Mouse (Mus musculus) ES-E14 (cell line): ENCODE measurements around the gene Trim7. TPM values are rescaled to one million over a fixed set of nuclear protein-coding genes. Genes with fewer than 3 reads are reported as not detected.

ENCODE experiments used
- DNase-seq: peaks from one replicate; pipeline ENCODE4 v3.0.0-alpha.2; 2013; ENCODE audit warnings: low read depth, low spot score
- H3K27ac ChIP-seq: 2 replicates; pipeline ENCODE4 v1.5.1; 2012; ENCODE audit warnings: low read depth, mild to moderate bottlenecking, low read length, moderate library complexity, mixed read lengths; ENCODE audit not compliant: poor library complexity, insufficient read depth, severe bottlenecking
- H3K36me3 ChIP-seq: 2 replicates; pipeline ENCODE4 v1.6.1; 2012; ENCODE audit warnings: mild to moderate bottlenecking, low read length, moderate library complexity, mixed read lengths; ENCODE audit not compliant: control insufficient read depth, poor library complexity, insufficient read depth, severe bottlenecking
- H3K4me1 ChIP-seq, 2 experiments: fragments of 150-350 bp in 1 of 2; sonication (generic) in 1 of 2; 2 replicates each; pipeline ENCODE4 v1.6.1; 2012; ENCODE audit warnings: low read length in 2 of 2, mild to moderate bottlenecking in 1 of 2, mixed read lengths in 1 of 2; ENCODE audit not compliant: control insufficient read depth in 2 of 2, insufficient read depth in 2 of 2, poor library complexity in 1 of 2
- H3K4me3 ChIP-seq, 2 experiments: fragments of 150-350 bp in 1 of 2; sonication (generic) in 1 of 2; 2 replicates each; pipeline ENCODE4 v1.5.1; 2012; ENCODE audit warnings: low read length in 2 of 2, low read depth in 1 of 2, mild to moderate bottlenecking in 1 of 2, mixed read lengths in 1 of 2; ENCODE audit not compliant: insufficient read depth in 1 of 2, poor library complexity in 1 of 2, severe bottlenecking in 1 of 2
- H3K9ac ChIP-seq: 2 replicates; pipeline ENCODE4 v1.6.1; 2012; ENCODE audit warnings: low read depth, mild to moderate bottlenecking, low read length, mixed read lengths; ENCODE audit not compliant: poor library complexity, insufficient read depth, severe bottlenecking
- H3K9me3 ChIP-seq: fragments of 150-350 bp; sonication (generic); 2 replicates; pipeline ENCODE4 v1.6.1; 2012; ENCODE audit warnings: low read depth, mild to moderate bottlenecking, low read length; ENCODE audit not compliant: control insufficient read depth, insufficient read depth
- CHD2 ChIP-seq: IDR thresholded peaks from 2 replicates; pipeline ENCODE4 v1.6.1; 2014; ENCODE audit warnings: mild to moderate bottlenecking, low read depth, low read length, inconsistent platforms
- HCFC1 ChIP-seq: IDR thresholded peaks from 2 replicates; pipeline ENCODE4 v1.6.1; 2012; ENCODE audit warnings: low read length, inconsistent platforms, borderline replicate concordance; ENCODE audit not compliant: insufficient read depth
- MAFK ChIP-seq: IDR thresholded peaks from 2 replicates; pipeline ENCODE4 v1.6.1; 2014; ENCODE audit warnings: mild to moderate bottlenecking, low read depth, low read length, inconsistent platforms; ENCODE audit not compliant: insufficient read depth
- ZC3H11A ChIP-seq: IDR thresholded peaks from 2 replicates; pipeline ENCODE4 v1.6.1; 2012; ENCODE audit warnings: low read depth, mild to moderate bottlenecking, inconsistent platforms, low read length, borderline replicate concordance
- ZNF384 ChIP-seq: IDR thresholded peaks from 2 replicates; pipeline ENCODE4 v1.6.1; 2012; ENCODE audit warnings: low read depth, low read length, inconsistent platforms
- in situ Hi-C, 2 experiments: fragments of 600-800 bp; cut with MboI; formaldehyde crosslinking; loops; one replicate each; pipeline ENCODE4 v1.15.1; 2025; ENCODE audit warnings: low sequenced_read_pairs in 2 of 2, inconsistent platforms in 1 of 2; ENCODE audit not compliant: unreplicated experiment in 2 of 2
- total RNA-seq: library from RNA; depleted of rRNA; stranded (reverse); fragments of 300-350 nt; gene quantifications from 2 replicates; pipeline ENCODE4 v1.2.3, GENCODE M21; 2012

Trim7 gene
- total RNA-seq, 1 experiment, result 6.1 TPM

GRCm38 (mm10) chr11:48838181-48838797 lies 12.3 kb downstream of the Trim7 start:
- in situ Hi-C loops, result no loop called here
- no peak for DNase-seq
- no peak overlapping the region for H3K27ac ChIP-seq

GRCm38 (mm10) chr11:48838879-48839680 lies 13.1 kb downstream of the Trim7 start:
- Histone ChIP-seq H3K9ac (no peak overlapping the region), H3K9me3 (no peaks in the 10 kb centered on the region), H3K36me3 (no peaks in the 10 kb centered on the region), H3K4me3 (no peak overlapping the region), H3K4me1 (peaks cover 0 to 11% of the 10 kb centered on the region in 2 experiments; a peak in 2 of 4 replicates), H3K27ac (no peak overlapping the region)
- TF ChIP-seq CHD2, result no peak
- in situ Hi-C loops, result no loop called here
- DNase-seq, result no peak

More at GRCm38 (mm10) chr11:48838181-48838797, 12.3 kb downstream of the Trim7 start:
- no peaks in the 10 kb centered on the region for H3K9me3 ChIP-seq
- H3K9ac ChIP-seq, result peak overlapping the region; percentile 69; the same call in 1 of the 2 replicates
- peak; percentile 14; the same call in 1 of the 2 replicates for TF ChIP-seq CHD2
- no peak for TF ChIP-seq ZNF384
- TF ChIP-seq MAFK, result no peak
- no peaks in the 10 kb centered on the region for H3K36me3 ChIP-seq
- peaks cover 0 to 11% of the 10 kb centered on the region in 2 experiments; a peak in 2 of 4 replicates for H3K4me1 ChIP-seq
- peak overlapping the region; percentile 83 to 84 for H3K4me3 ChIP-seq

- H3K4me3 ChIP-seq, result no peak overlapping the region
- no peak overlapping the region for H3K9ac ChIP-seq
- no peak overlapping the region for H3K27ac ChIP-seq
- TF ChIP-seq HCFC1 (no peak), MAFK (no peak)
- DNase-seq, result no peak
- H3K36me3 ChIP-seq, result no peaks in the 10 kb centered on the region
- in situ Hi-C loops, result no loop called here
- H3K4me1 ChIP-seq, result peaks cover 0 to 10% of the 10 kb centered on the region in 2 experiments; a peak in 2 of 4 replicates
- H3K9me3 ChIP-seq, result no peaks in the 10 kb centered on the region
Observed at GRCm38 (mm10) chr11:48840805-48841204, 14.9 kb downstream of the Trim7 start.

GRCm38 (mm10) chr11:48841213-48841612 lies 15.3 kb downstream of the Trim7 start:
- H3K4me3 ChIP-seq, result no peak overlapping the region
- peaks cover 0 to 8% of the 10 kb centered on the region in 2 experiments; a peak in 2 of 4 replicates for H3K4me1 ChIP-seq
- no peak overlapping the region for H3K27ac ChIP-seq
- H3K9ac ChIP-seq, result no peak overlapping the region
- in situ Hi-C loops, result no loop called here
- TF ChIP-seq ZC3H11A (no peak), ZNF384 (no peak), HCFC1 (no peak), MAFK (no peak), CHD2 (no peak)
- H3K9me3 ChIP-seq, result no peaks in the 10 kb centered on the region
- H3K36me3 ChIP-seq, result no peaks in the 10 kb centered on the region
- no peak for DNase-seq

- in situ Hi-C loops, result no loop called here
- Histone ChIP-seq H3K9ac (no peak overlapping the region), H3K4me3 (no peak overlapping the region), H3K36me3 (no peaks in the 10 kb centered on the region), H3K9me3 (no peaks in the 10 kb centered on the region), H3K4me1 (peaks cover 0 to 8% of the 10 kb centered on the region in 2 experiments; a peak in 2 of 4 replicates), H3K27ac (no peak overlapping the region)
- TF ChIP-seq CHD2, result no peak
- TF ChIP-seq HCFC1, result no peak
- TF ChIP-seq ZC3H11A, result no peak
- TF ChIP-seq ZNF384, result no peak
- TF ChIP-seq MAFK, result no peak
- no peak for DNase-seq
Observed at GRCm38 (mm10) chr11:48842378-48842792, 16.4 kb downstream of the Trim7 start.
